Mouse (Mus musculus) megakaryocyte, embryonic 14.5 days (primary cell): ENCODE measurements around the gene Fam196b. TPM values are rescaled to one million over a fixed set of nuclear protein-coding genes. Genes with fewer than 3 reads are reported as not detected.

ENCODE experiments used
- H3K27me3 ChIP-seq: replicated peaks from 2 replicates; pipeline ENCODE3; 2012; ENCODE audit warnings: inconsistent platforms
- H3K36me3 ChIP-seq: replicated peaks from 2 replicates; pipeline ENCODE3; 2012; ENCODE audit warnings: low read length, inconsistent platforms, mixed read lengths
- H3K4me1 ChIP-seq: 2 replicates; pipeline ENCODE4 v1.6.1; 2012; ENCODE audit warnings: inconsistent platforms
- H3K4me3 ChIP-seq: replicated peaks from 2 replicates; pipeline ENCODE3; 2012; ENCODE audit warnings: moderate library complexity, mild to moderate bottlenecking, inconsistent platforms
- H3K9me3 ChIP-seq: 2 replicates; pipeline ENCODE4 v1.6.1; 2012; ENCODE audit warnings: inconsistent platforms
- FLI1 ChIP-seq: IDR thresholded peaks from 2 replicates; pipeline ENCODE4 v1.6.1; 2012; ENCODE audit warnings: low read length, inconsistent platforms, mixed read lengths
- GATA1 ChIP-seq: IDR thresholded peaks from 3 replicates; pipeline ENCODE4 v1.6.1; 2012; ENCODE audit warnings: mixed read lengths, low read length, inconsistent platforms, borderline replicate concordance
- polyA plus RNA-seq: library from polyadenylated mRNA; stranded (reverse); fragments of >175 nt; gene quantifications from 2 replicates; pipeline ENCODE4 v1.2.3, GENCODE M21; 2012; ENCODE audit warnings: low replicate concordance; ENCODE audit not compliant: insufficient read depth

Gene Fam196b
- polyA plus RNA-seq, 1 experiment: not detected

GRCm38 (mm10) chr11:34377649-34378048, 63.0 kb downstream of the Fam196b start:
- H3K4me1 ChIP-seq: no peaks in the 10 kb centered on the region
- H3K4me3 ChIP-seq: no peak overlapping the region
- TF ChIP-seq FLI1 (no peak), GATA1 (no peak)
- H3K9me3 ChIP-seq: no peaks in the 10 kb centered on the region
- no peaks in the 10 kb centered on the region for H3K36me3 ChIP-seq
- no peaks in the 10 kb centered on the region for H3K27me3 ChIP-seq

- TF ChIP-seq FLI1 (no peak), GATA1 (no peak)
- Histone ChIP-seq H3K4me3 (no peak overlapping the region), H3K36me3 (no peaks in the 10 kb centered on the region), H3K9me3 (no peaks in the 10 kb centered on the region), H3K27me3 (no peaks in the 10 kb centered on the region), H3K4me1 (peaks cover 5% of the 10 kb centered on the region; the same call in 1 of the 2 replicates)
These were observed 68.9 kb downstream of the Fam196b start for GRCm38 (mm10) chr11:34383501-34383900.

- no peak for TF ChIP-seq GATA1
- H3K9me3 ChIP-seq: no peaks in the 10 kb centered on the region
- no peaks in the 10 kb centered on the region for H3K36me3 ChIP-seq
- H3K27me3 ChIP-seq: no peaks in the 10 kb centered on the region
- peaks cover 5% of the 10 kb centered on the region; the same call in 1 of the 2 replicates for H3K4me1 ChIP-seq
- H3K4me3 ChIP-seq: no peak overlapping the region
These were observed 69.6 kb downstream of the Fam196b start for GRCm38 (mm10) chr11:34384178-34384577.

- TF ChIP-seq GATA1 (no peak), FLI1 (no peak)
- H3K4me1 ChIP-seq: peaks cover 5% of the 10 kb centered on the region; the same call in 1 of the 2 replicates
- H3K4me3 ChIP-seq: no peak overlapping the region
- no peaks in the 10 kb centered on the region for H3K36me3 ChIP-seq
- no peaks in the 10 kb centered on the region for H3K9me3 ChIP-seq
- H3K27me3 ChIP-seq: no peaks in the 10 kb centered on the region
These were observed 70.5 kb downstream of the Fam196b start for GRCm38 (mm10) chr11:34385001-34385688.

DNA sequence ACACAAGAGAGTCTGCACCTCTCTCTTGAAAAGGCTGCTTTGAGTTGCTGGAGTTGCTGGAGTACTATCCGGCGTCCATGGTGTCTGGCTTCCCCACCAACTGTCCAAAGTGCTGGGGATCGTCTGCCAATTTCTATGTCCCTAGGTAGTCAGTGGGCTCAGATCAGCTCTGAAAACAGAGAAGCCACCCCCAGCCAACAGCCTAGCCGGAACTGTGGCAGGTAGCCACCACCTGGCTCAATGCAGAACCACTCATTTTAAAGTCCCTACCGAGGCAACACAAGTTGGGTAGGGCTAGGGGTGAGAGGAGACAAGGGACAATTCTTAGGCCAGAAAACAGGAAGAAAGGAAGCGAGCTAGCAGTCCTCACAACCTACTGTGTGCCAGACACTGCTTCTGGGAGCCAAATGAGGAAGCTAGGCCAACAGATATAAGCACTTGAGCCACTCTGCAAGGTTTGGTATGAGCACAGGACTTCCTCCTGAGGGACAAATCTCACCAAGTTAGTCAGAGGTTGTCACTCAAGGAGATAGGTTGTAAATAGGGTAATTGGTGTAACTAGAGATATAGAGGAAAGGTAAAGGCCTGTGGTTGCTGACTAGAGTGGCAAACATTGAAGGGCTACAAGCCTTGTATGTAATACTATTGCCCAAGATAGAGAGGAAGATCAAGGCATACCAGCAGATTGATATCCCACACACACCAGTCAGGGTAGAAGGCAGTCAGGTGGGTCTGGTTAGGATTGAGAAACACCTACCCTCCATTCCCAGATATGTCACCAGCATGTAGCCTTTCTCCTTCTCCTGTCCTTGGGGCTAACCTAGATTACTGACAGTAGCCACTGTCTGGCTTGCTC, 74.9 kb downstream of the Fam196b start:
- Histone ChIP-seq H3K36me3 (no peaks in the 10 kb centered on the region), H3K4me1 (no peaks in the 10 kb centered on the region), H3K4me3 (no peak overlapping the region), H3K9me3 (no peaks in the 10 kb centered on the region), H3K27me3 (no peaks in the 10 kb centered on the region)
- TF ChIP-seq GATA1 (no peak), FLI1 (no peak)

GRCm38 (mm10) chr11:34392105-34392504, 77.5 kb downstream of the Fam196b start:
- Histone ChIP-seq H3K27me3 (no peaks in the 10 kb centered on the region), H3K9me3 (no peaks in the 10 kb centered on the region), H3K4me3 (no peak overlapping the region), H3K36me3 (no peaks in the 10 kb centered on the region), H3K4me1 (no peaks in the 10 kb centered on the region)
- TF ChIP-seq FLI1 (no peak), GATA1 (no peak)

DNA sequence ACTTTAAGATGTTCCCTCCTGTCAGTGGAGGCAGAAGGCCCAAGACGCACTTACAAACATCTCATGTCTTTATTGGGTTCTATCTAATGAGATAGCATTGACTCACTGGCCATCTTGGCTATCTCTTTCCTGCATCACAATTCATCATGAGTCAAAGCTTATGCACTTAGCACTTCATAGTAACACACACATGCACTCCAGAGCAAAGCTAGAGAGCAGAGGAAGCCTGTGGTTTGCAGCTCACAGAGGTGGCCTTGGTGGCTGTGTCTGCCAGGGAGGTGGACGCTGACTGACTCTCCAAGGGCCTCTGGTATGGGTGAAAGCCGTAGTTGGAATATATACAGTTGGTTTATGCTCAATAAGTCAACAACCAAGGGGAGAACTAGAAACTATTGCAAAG, 81.2 kb downstream of the Fam196b start:
- H3K4me3 ChIP-seq: no peak overlapping the region
- H3K36me3 ChIP-seq: no peaks in the 10 kb centered on the region
- peaks cover 15% of the 10 kb centered on the region for H3K4me1 ChIP-seq
- no peaks in the 10 kb centered on the region for H3K27me3 ChIP-seq
- H3K9me3 ChIP-seq: no peaks in the 10 kb centered on the region
- TF ChIP-seq FLI1: no peak

DNA sequence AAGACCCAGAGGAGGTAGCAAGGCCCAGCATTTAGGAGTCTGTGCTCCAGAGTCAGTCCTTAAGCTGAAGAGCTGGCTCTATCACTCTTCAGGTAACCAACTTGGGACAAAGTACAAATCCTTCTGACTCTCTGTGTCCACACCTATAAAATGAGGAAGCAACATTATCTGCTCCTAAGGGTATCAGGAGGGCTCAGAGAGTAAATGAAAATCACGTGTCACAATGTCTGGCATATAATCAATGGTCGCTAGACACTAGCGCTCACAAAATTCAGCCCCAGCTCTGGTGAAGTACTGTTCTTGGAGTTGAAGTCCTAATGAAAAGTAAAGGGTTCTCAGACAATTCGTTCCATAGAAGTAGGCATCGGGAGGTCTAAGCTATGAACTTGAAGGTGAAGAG, 83.0 kb downstream of the Fam196b start:
- Histone ChIP-seq H3K36me3 (peaks cover 9% of the 10 kb centered on the region), H3K4me1 (peaks cover 15% of the 10 kb centered on the region), H3K27me3 (no peaks in the 10 kb centered on the region), H3K9me3 (no peaks in the 10 kb centered on the region), H3K4me3 (no peak overlapping the region)
- TF ChIP-seq GATA1: no peak
- no peak for TF ChIP-seq FLI1

DNA sequence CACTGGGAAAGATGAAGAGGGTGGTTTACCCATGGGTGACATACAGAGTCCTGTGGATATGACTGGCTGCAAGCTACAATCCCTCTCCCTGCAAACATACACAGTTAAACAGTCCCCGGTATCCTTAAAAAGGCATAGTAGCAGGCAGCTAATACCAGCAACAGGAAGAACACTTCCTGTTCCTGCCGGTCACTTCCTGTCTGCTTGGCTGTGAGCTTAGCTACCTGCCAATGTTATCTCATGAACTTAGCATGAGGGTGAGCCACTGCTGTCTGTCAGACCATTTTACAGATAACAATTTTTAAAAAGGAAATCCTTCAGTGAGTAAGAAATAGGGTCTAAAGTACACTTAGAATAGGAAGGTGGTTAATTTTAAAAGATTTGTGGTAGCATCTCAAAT, 83.9 kb downstream of the Fam196b start:
- Histone ChIP-seq H3K4me1 (peaks cover 15% of the 10 kb centered on the region), H3K4me3 (no peak overlapping the region), H3K9me3 (no peaks in the 10 kb centered on the region), H3K27me3 (no peaks in the 10 kb centered on the region), H3K36me3 (peaks cover 13% of the 10 kb centered on the region)
- TF ChIP-seq GATA1: no peak
- no peak for TF ChIP-seq FLI1

DNA sequence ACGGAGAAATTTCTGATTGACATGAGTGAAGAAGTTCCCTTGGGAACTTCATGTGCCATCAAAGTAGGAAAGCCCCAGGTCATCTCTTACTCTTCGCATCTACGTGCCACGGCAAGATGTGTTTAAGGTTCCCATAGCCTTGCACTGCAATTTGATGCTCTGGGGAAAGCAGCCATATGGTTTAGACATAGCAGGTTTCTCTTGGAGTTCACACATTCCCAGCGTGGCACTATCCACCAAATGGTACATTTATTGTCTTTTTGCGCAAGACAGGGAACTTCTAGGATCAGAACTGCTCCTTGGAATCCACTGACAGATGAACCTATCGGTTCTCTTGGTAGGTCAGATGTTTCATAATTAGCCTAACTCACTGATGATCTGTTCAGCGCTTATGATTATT, 86.7 kb downstream of the Fam196b start:
- TF ChIP-seq FLI1 (no peak), GATA1 (no peak)
- peaks cover 13% of the 10 kb centered on the region for H3K36me3 ChIP-seq
- H3K4me1 ChIP-seq: peaks cover 26% of the 10 kb centered on the region
- H3K27me3 ChIP-seq: no peaks in the 10 kb centered on the region
- no peak overlapping the region for H3K4me3 ChIP-seq
- no peaks in the 10 kb centered on the region for H3K9me3 ChIP-seq
